Mouse (Mus musculus): ENCODE data around the gene Gm21981. TPM values are rescaled to one million over a fixed set of nuclear protein-coding genes. Genes with fewer than 3 reads are reported as not detected.

The Gm21981 gene
- polyA plus RNA-seq, 1 experiment from 2014 or later: 1.5 TPM

DNA sequence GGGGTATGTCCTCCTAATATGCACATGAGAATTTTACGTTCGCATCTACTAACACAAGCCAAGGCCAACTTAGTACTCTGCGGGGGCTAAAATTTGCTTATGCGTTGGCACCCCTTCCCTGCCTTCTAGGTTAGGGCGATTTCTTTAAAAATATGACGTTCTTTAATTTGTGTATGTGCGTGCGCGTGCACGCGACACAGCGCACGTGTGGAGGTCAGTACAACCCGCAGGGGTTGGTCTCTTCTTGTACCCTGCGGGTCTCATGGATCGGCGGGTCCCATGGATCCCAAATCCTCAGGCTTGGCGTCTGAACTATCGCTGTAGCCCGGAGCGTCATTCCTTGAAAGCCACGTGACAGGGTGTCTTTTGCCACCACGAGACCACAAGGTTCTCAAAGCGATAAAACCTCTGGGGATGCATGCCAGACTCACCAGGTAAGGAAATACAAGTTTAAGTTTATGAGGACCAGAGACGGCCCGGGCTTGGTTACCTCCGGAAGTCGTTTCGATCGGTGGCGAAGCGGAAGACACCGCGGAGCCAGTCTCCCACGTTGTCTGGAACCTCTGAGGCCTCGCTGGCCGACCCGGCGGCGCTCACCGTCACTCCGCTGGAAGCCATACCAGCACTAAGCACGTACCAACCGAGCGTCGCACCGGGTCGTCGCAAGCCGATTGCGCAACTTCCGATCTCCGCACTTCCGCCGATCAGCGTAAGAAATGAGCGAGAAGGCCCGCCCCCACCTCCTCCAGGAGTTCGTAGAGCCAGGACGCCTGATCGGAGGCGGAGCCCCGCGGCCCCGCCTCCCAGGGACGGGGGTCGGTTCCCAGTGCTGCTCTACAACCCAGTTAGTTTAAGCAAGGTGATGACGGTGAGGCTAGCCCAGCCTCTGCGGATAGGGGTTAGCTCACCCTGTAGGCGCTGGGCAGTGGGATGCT, 6.6 kb downstream of the Gm21981 start:
- Histone ChIP-seq H3K9me3 (ENCODE audit: control insufficient read depth, low read length) (no peaks in the 10 kb centered on the region), H3K27ac (replicated peaks; ENCODE audit: low read depth, low read length) (peak overlapping the region; percentile 87), H3K27me3 (replicated peaks; ENCODE audit: control insufficient read depth, insufficient read depth, low read length) (no peaks in the 10 kb centered on the region), H3K9ac (ENCODE audit: low read depth, low read length) (peak overlapping the region; percentile 92), H3K4me2 (ENCODE audit: low read depth, low read length) (peak overlapping the region; percentile 98), H3K4me1 (ENCODE audit: control insufficient read depth, insufficient read depth, low read length) (0 out of 2 replicates have a peak, but pooled peaks cover 5% of the 10 kb centered on the region), H3K36me3 (ENCODE audit: control insufficient read depth, insufficient read depth, low read length) (peaks cover 35% of the 10 kb centered on the region), H3K4me3 (ENCODE audit: low read depth, low read length) (peak overlapping the region; percentile 89)
- DNase-seq (ENCODE audit: low spot score) (peak; percentile 99), ATAC-seq (ENCODE audit: low read depth) (peak; percentile 88)
- under 1% methylated on average over 70 of the region's 70 CpGs for WGBS

GRCm38 (mm10) chr17:47682836-47683235, 11.4 kb downstream of the Gm21981 start:
- WGBS: 82% methylated on average over 4 of the region's 4 CpGs
- Histone ChIP-seq H3K4me3 (ENCODE audit: low read depth, low read length) (no peak overlapping the region), H3K9ac (ENCODE audit: low read depth, low read length) (no peak overlapping the region), H3K9me3 (ENCODE audit: control insufficient read depth, low read length) (no peaks in the 10 kb centered on the region), H3K4me1 (ENCODE audit: control insufficient read depth, insufficient read depth, low read length) (0 out of 2 replicates have a peak, but pooled peaks cover 5% of the 10 kb centered on the region), H3K27ac (replicated peaks; ENCODE audit: low read depth, low read length) (no peak overlapping the region), H3K4me2 (ENCODE audit: low read depth, low read length) (no peak overlapping the region), H3K27me3 (replicated peaks; ENCODE audit: control insufficient read depth, insufficient read depth, low read length) (no peaks in the 10 kb centered on the region), H3K36me3 (ENCODE audit: control insufficient read depth, insufficient read depth, low read length) (peaks cover 79% of the 10 kb centered on the region)
- ATAC-seq (ENCODE audit: low read depth): no peak
- DNase-seq (ENCODE audit: low spot score): no peak

DNA sequence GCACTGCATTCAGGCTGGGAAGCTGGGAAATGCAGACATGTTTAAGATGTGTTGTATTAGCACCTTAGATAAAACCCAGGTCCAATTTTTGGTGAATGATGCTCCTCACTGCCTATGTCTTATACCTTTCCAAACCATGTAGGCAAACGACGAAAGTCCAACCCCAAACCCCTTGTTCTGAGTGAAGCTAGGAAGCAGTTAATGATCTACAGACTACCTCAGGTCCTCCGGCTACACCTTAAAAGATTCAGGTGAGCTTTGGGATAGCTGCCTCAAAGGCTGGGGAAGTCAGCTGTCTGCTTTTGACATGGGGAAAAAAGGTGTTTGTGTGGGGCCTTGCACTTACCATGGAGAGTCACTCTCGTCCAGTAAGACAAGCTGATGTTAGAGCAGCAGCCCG, 15.6 kb downstream of the Gm21981 start:
- DNase-seq (ENCODE audit: low spot score) (no peak), ATAC-seq (ENCODE audit: low read depth) (no peak)
- H3K9ac ChIP-seq (ENCODE audit: low read depth, low read length): no peak overlapping the region
- peaks cover 71% of the 10 kb centered on the region for H3K36me3 ChIP-seq (ENCODE audit: control insufficient read depth, insufficient read depth, low read length)
- H3K4me2 ChIP-seq (ENCODE audit: low read depth, low read length): no peak overlapping the region
- no peak overlapping the region for H3K27ac ChIP-seq (replicated peaks; ENCODE audit: low read depth, low read length)
- no peaks in the 10 kb centered on the region for H3K27me3 ChIP-seq (replicated peaks; ENCODE audit: control insufficient read depth, insufficient read depth, low read length)
- no peaks in the 10 kb centered on the region for H3K9me3 ChIP-seq (ENCODE audit: control insufficient read depth, low read length)
- H3K4me1 ChIP-seq (ENCODE audit: control insufficient read depth, insufficient read depth, low read length): no peaks in the 10 kb centered on the region
- no peak overlapping the region for H3K4me3 ChIP-seq (ENCODE audit: low read depth, low read length)
- WGBS: 82% methylated on average over 5 of the region's 5 CpGs

GRCm38 (mm10) chr17:47678238-47678637, 16.0 kb downstream of the Gm21981 start:
- H3K36me3 ChIP-seq (ENCODE audit: control insufficient read depth, insufficient read depth, low read length): peaks cover 66% of the 10 kb centered on the region
- no peak overlapping the region for H3K27ac ChIP-seq (replicated peaks; ENCODE audit: low read depth, low read length)
- no peaks in the 10 kb centered on the region for H3K9me3 ChIP-seq (ENCODE audit: control insufficient read depth, low read length)
- peaks cover 2% of the 10 kb centered on the region; the same call in 1 of the 2 replicates for H3K27me3 ChIP-seq (replicated peaks; ENCODE audit: control insufficient read depth, insufficient read depth, low read length)
- H3K4me2 ChIP-seq (ENCODE audit: low read depth, low read length): no peak overlapping the region
- WGBS: 90% methylated on average over 5 of the region's 5 CpGs
- DNase-seq (ENCODE audit: low spot score): no peak
- no peaks in the 10 kb centered on the region for H3K4me1 ChIP-seq (ENCODE audit: control insufficient read depth, insufficient read depth, low read length)
- H3K9ac ChIP-seq (ENCODE audit: low read depth, low read length): no peak overlapping the region
- H3K4me3 ChIP-seq (ENCODE audit: low read depth, low read length): no peak overlapping the region
- ATAC-seq (ENCODE audit: low read depth): no peak

DNA sequence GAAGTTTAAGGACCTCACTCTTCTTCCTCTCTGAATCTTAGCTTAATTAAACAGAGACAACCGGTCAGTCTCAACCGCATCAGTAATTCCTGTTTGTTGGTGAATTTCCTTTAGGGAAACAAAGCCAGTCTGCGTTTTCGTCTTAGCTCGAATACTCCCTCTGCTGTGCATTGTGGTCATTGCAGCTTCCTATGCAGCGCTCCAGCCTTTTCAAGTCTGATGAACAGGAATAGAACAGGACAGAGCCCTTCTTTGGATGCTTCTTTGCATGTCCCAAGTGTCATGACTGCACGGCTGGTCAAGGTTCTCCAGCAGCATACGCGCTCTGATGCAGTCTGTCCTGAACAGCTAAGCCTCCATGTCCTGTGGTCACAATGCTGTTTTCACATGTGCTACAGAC, 17.7 kb downstream of the Gm21981 start:
- Histone ChIP-seq H3K4me2 (ENCODE audit: low read depth, low read length) (no peak overlapping the region), H3K9ac (ENCODE audit: low read depth, low read length) (no peak overlapping the region), H3K27ac (replicated peaks; ENCODE audit: low read depth, low read length) (no peak overlapping the region), H3K4me3 (ENCODE audit: low read depth, low read length) (no peak overlapping the region), H3K27me3 (replicated peaks; ENCODE audit: control insufficient read depth, insufficient read depth, low read length) (peaks cover 13% of the 10 kb centered on the region; the same call in 1 of the 2 replicates), H3K36me3 (ENCODE audit: control insufficient read depth, insufficient read depth, low read length) (peaks cover 50% of the 10 kb centered on the region), H3K9me3 (ENCODE audit: control insufficient read depth, low read length) (no peaks in the 10 kb centered on the region), H3K4me1 (ENCODE audit: control insufficient read depth, insufficient read depth, low read length) (0 out of 2 replicates have a peak, but pooled peaks cover 5% of the 10 kb centered on the region)
- DNase-seq (ENCODE audit: low spot score) (peak; percentile 65), ATAC-seq (ENCODE audit: low read depth) (no peak)
- 20% methylated on average over 9 of the region's 9 CpGs for WGBS

DNA sequence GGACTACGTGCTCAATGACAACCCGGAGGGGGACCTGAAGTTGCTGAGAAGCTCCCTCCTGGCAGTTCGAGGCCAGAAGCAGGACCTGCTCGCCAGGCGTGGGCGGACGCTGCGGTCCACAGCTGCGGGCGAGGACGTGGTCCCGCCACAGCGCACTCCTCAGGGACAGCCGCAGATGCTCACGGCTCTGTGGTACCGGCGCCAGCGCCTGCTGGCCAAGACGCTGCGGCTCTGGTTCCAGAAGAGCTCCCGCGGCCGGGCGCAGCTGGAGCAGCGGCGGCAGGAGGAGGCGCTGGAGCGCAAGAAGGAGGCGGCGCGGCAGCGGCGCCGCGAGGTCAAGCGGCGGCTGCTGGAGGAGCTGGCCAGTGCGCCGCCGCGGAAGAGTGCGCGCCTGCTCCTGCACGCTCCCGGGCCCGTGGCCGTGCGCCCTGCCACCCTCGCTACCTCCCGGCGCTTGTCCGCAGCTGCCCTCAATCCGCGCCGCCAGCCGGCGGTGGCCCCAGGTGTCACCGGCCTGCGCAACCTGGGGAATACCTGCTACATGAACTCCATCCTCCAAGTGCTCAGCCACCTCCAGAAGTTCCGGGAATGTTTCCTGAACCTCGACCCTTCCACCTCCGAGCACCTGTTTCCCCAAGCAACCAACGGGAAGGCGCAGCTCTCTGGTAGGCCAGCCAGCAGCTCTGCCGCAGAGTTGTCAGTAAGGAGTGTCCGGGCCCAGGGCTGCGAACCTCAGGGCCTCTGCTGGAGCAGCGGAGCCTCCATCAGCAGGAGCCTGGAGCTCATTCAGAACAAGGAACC, 21.7 kb downstream of the Gm21981 start:
- ATAC-seq (ENCODE audit: low read depth): peak; percentile 86
- H3K36me3 ChIP-seq (ENCODE audit: control insufficient read depth, insufficient read depth, low read length): peaks cover 13% of the 10 kb centered on the region
- peak overlapping the region; percentile 91 for H3K4me2 ChIP-seq (ENCODE audit: low read depth, low read length)
- peak overlapping the region; percentile 61 for H3K9ac ChIP-seq (ENCODE audit: low read depth, low read length)
- 8% methylated on average over 40 of the region's 68 CpGs for WGBS
- no peaks in the 10 kb centered on the region for H3K9me3 ChIP-seq (ENCODE audit: control insufficient read depth, low read length)
- H3K4me3 ChIP-seq (ENCODE audit: low read depth, low read length): peak overlapping the region; percentile 43
- peaks cover 13% of the 10 kb centered on the region; the same call in 1 of the 2 replicates for H3K27me3 ChIP-seq (replicated peaks; ENCODE audit: control insufficient read depth, insufficient read depth, low read length)
- 0 out of 2 replicates have a peak, but pooled peaks cover 5% of the 10 kb centered on the region for H3K4me1 ChIP-seq (ENCODE audit: control insufficient read depth, insufficient read depth, low read length)
- peak; percentile 86 for DNase-seq (ENCODE audit: low spot score)
- H3K27ac ChIP-seq (replicated peaks; ENCODE audit: low read depth, low read length): no peak overlapping the region

DNA sequence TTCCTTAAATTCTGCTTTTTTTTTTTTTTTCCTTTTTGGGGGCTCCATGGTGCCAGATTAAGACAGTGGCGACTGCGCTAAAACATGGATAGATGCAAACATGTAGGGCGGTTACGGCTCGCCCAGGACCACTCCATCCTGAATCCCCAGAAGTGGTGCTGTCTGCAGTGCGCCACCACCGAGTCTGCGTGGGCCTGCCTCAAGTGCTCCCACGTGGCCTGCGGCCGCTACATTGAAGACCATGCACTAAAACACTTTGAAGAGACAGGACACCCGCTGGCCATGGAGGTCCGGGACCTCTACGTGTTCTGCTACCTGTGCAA, 22.3 kb downstream of the Gm21981 start:
- Histone ChIP-seq H3K4me3 (ENCODE audit: low read depth, low read length) (peak overlapping the region; percentile 43), H3K27me3 (replicated peaks; ENCODE audit: control insufficient read depth, insufficient read depth, low read length) (peaks cover 13% of the 10 kb centered on the region; the same call in 1 of the 2 replicates), H3K4me2 (ENCODE audit: low read depth, low read length) (peak overlapping the region; percentile 91), H3K36me3 (ENCODE audit: control insufficient read depth, insufficient read depth, low read length) (peaks cover 12% of the 10 kb centered on the region), H3K9me3 (ENCODE audit: control insufficient read depth, low read length) (no peaks in the 10 kb centered on the region), H3K4me1 (ENCODE audit: control insufficient read depth, insufficient read depth, low read length) (0 out of 2 replicates have a peak, but pooled peaks cover 5% of the 10 kb centered on the region), H3K9ac (ENCODE audit: low read depth, low read length) (peak overlapping the region; percentile 61), H3K27ac (replicated peaks; ENCODE audit: low read depth, low read length) (no peak overlapping the region)
- DNase-seq (ENCODE audit: low spot score): no peak
- WGBS: 18% methylated on average over 14 of the region's 14 CpGs
- peak; percentile 42 for ATAC-seq (ENCODE audit: low read depth)

- H3K4me3 ChIP-seq (ENCODE audit: low read depth, low read length): no peak overlapping the region
Measured at GRCm38 (mm10) chr17:47669166-47669565, 25.1 kb downstream of the Gm21981 start.

More at GRCm38 (mm10) chr17:47669166-47669565, 25.1 kb downstream of the Gm21981 start:
- Histone ChIP-seq H3K27ac (replicated peaks; ENCODE audit: low read depth, low read length) (no peak overlapping the region), H3K9me3 (ENCODE audit: control insufficient read depth, low read length) (no peaks in the 10 kb centered on the region), H3K4me2 (ENCODE audit: low read depth, low read length) (no peak overlapping the region), H3K9ac (ENCODE audit: low read depth, low read length) (no peak overlapping the region), H3K27me3 (replicated peaks; ENCODE audit: control insufficient read depth, insufficient read depth, low read length) (peaks cover 13% of the 10 kb centered on the region; the same call in 1 of the 2 replicates), H3K36me3 (ENCODE audit: control insufficient read depth, insufficient read depth, low read length) (no peaks in the 10 kb centered on the region), H3K4me1 (ENCODE audit: control insufficient read depth, insufficient read depth, low read length) (0 out of 2 replicates have a peak, but pooled peaks cover 5% of the 10 kb centered on the region)
- WGBS: 72% methylated on average over 4 of the region's 4 CpGs
- DNase-seq (ENCODE audit: low spot score) (no peak), ATAC-seq (ENCODE audit: low read depth) (no peak)
